Mouse (Mus musculus) kidney, embryonic 14.5 days (tissue): ENCODE results near the gene BC004004. TPM values are rescaled to one million over a fixed set of nuclear protein-coding genes. Genes with fewer than 3 reads are reported as not detected.
"Not testable (repeated sequence)": the region's sequence is repeated elsewhere in the genome, so short reads cannot be mapped to it uniquely, and the experiment has no call there.

ENCODE experiments used
- ATAC-seq: fragments of 200-750 bp; cut with Nextera tagmentation; 2 replicates; pipeline ENCODE4 v1.8.0; 2017; ENCODE audit warnings: moderate number of reproducible peaks, mild to moderate bottlenecking, moderate TSS enrichment, moderate library complexity; ENCODE audit not compliant: low FRiP score, low TSS enrichment
- H3K27ac ChIP-seq: fragments of 300-500 bp; sonication (generic); 2 replicates; pipeline ENCODE4 v1.5.1; 2014; ENCODE audit warnings: low read depth, mild to moderate bottlenecking, low read length, moderate library complexity, mixed read lengths
- H3K27me3 ChIP-seq: fragments of 300-500 bp; sonication (generic); 2 replicates; pipeline ENCODE4 v1.6.1; 2014; ENCODE audit warnings: mild to moderate bottlenecking, low read length; ENCODE audit not compliant: control insufficient read depth, insufficient read depth
- H3K36me3 ChIP-seq: fragments of 300-500 bp; sonication (generic); 2 replicates; pipeline ENCODE4 v1.6.1; 2014; ENCODE audit warnings: low read length, mixed read lengths; ENCODE audit not compliant: control insufficient read depth, insufficient read depth
- H3K4me1 ChIP-seq: fragments of 300-500 bp; sonication (generic); 2 replicates; pipeline ENCODE4 v1.6.1; 2014; ENCODE audit warnings: low read length, mixed read lengths; ENCODE audit not compliant: control insufficient read depth, insufficient read depth
- H3K4me2 ChIP-seq: fragments of 300-500 bp; sonication (generic); replicated peaks from 2 replicates; pipeline ENCODE4 v1.6.1; 2014; ENCODE audit warnings: low read depth, mild to moderate bottlenecking, low read length
- H3K4me3 ChIP-seq: fragments of 300-500 bp; sonication (generic); 2 replicates; pipeline ENCODE4 v1.5.1; 2014; ENCODE audit warnings: mild to moderate bottlenecking, low read length
- H3K9ac ChIP-seq: fragments of 300-500 bp; sonication (generic); 2 replicates; pipeline ENCODE4 v1.6.1; 2014; ENCODE audit warnings: low read depth, mild to moderate bottlenecking, low read length, moderate library complexity
- H3K9me3 ChIP-seq: fragments of 300-500 bp; sonication (generic); 2 replicates; pipeline ENCODE4 v1.6.1; 2016; ENCODE audit warnings: low read length; ENCODE audit not compliant: control insufficient read depth
- WGBS: fragments of 180-500 bp; shearing (Covaris S2); extraction: QIAGEN DNeasy Blood & Tissue Kit; methylation state at CpG from one replicate; pipeline ENCODE4 v1.1.7; 2014; 5-methylcytosine and 5-hydroxymethylcytosine counted together
- polyA plus RNA-seq: library from polyadenylated mRNA; unstranded; fragments of >200 nt; fragmentation: Nextera tagmentation; extraction: Ambion mirVana; gene quantifications from 2 replicates; pipeline ENCODE4 v1.2.1, GENCODE M21; 2014

The BC004004 gene
- polyA plus RNA-seq, 1 experiment from 2014 or later: 59.8 TPM

- H3K36me3 ChIP-seq, H3K27me3 ChIP-seq, H3K27ac ChIP-seq, H3K4me2 ChIP-seq, ATAC-seq, H3K9me3 ChIP-seq, H3K9ac ChIP-seq, H3K4me3 ChIP-seq: not testable (repeated sequence)
- peaks cover 21% of the 10 kb centered on the region for H3K4me1 ChIP-seq
- WGBS: 83% methylated on average over 5 of the region's 5 CpGs
Measured at GRCm38 (mm10) chr17:29351056-29351455, 82.5 kb downstream of the BC004004 start.

DNA sequence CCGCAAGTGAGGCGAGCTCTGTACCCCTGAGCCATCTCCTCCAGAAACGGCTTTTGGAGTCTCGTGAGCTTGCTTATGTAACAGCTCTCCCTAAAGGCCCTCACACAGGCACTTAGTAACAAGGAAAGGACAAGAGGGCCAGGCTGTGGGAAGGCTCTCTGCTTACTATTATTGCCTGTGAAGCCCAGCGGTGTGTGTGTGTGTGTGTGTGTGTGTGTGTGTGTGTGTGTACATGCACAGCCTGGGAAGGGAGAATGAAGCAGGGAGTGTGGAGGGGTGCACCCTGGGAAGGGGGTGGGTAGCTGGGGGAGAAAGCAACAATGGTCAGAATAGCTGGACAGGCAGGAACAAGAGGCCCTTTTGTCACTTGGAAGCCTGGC, 86.9 kb downstream of the BC004004 start:
- H3K4me2 ChIP-seq: no peak overlapping the region
- H3K27me3 ChIP-seq: no peaks in the 10 kb centered on the region
- H3K9me3 ChIP-seq: no peaks in the 10 kb centered on the region
- no peak overlapping the region for H3K4me3 ChIP-seq
- peak overlapping the region; percentile 96 for H3K27ac ChIP-seq
- H3K36me3 ChIP-seq: no peaks in the 10 kb centered on the region
- peak overlapping the region; percentile 34; the same call in 1 of the 2 replicates for H3K9ac ChIP-seq
- H3K4me1 ChIP-seq: peaks cover 23% of the 10 kb centered on the region
- 40% methylated on average over 5 of the region's 5 CpGs for WGBS
- peak; percentile 20 for ATAC-seq

GRCm38 (mm10) chr17:29355841-29356478, 87.4 kb downstream of the BC004004 start:
- H3K36me3 ChIP-seq: no peaks in the 10 kb centered on the region
- H3K27ac ChIP-seq: peak overlapping the region; percentile 96
- H3K4me2 ChIP-seq: peak overlapping the region; percentile 49
- no peaks in the 10 kb centered on the region for H3K27me3 ChIP-seq
- peak overlapping the region; percentile 34 for H3K9ac ChIP-seq
- no peaks in the 10 kb centered on the region for H3K9me3 ChIP-seq
- WGBS: 9% methylated on average over 17 of the region's 17 CpGs
- H3K4me1 ChIP-seq: peaks cover 28% of the 10 kb centered on the region
- peak; percentile 44 for ATAC-seq
- H3K4me3 ChIP-seq: peak overlapping the region; percentile 22; the same call in 1 of the 2 replicates

GRCm38 (mm10) chr17:29356479-29356856, 87.9 kb downstream of the BC004004 start:
- H3K9me3 ChIP-seq: no peaks in the 10 kb centered on the region
- 3% methylated on average over 11 of the region's 11 CpGs for WGBS

GRCm38 (mm10) chr17:29356882-29357281, 88.3 kb downstream of the BC004004 start:
- no peaks in the 10 kb centered on the region for H3K36me3 ChIP-seq
- WGBS: 10% methylated on average over 9 of the region's 9 CpGs
- H3K27ac ChIP-seq: peak overlapping the region; percentile 96
- H3K4me2 ChIP-seq: peak overlapping the region; percentile 49
- H3K9me3 ChIP-seq: no peaks in the 10 kb centered on the region
- H3K27me3 ChIP-seq: no peaks in the 10 kb centered on the region
- peak overlapping the region; percentile 22; the same call in 1 of the 2 replicates for H3K4me3 ChIP-seq
- H3K9ac ChIP-seq: peak overlapping the region; percentile 47
- ATAC-seq: peak; percentile 26; the same call in 1 of the 2 replicates
- peaks cover 28% of the 10 kb centered on the region for H3K4me1 ChIP-seq

More at GRCm38 (mm10) chr17:29356479-29356856, 87.9 kb downstream of the BC004004 start:
- peak overlapping the region; percentile 49 for H3K4me2 ChIP-seq
- H3K9ac ChIP-seq: peak overlapping the region; percentile 47; the same call in 1 of the 2 replicates
- ATAC-seq: peak; percentile 92
- no peaks in the 10 kb centered on the region for H3K36me3 ChIP-seq
- H3K4me1 ChIP-seq: peaks cover 28% of the 10 kb centered on the region
- H3K27me3 ChIP-seq: no peaks in the 10 kb centered on the region
- peak overlapping the region; percentile 96 for H3K27ac ChIP-seq
- H3K4me3 ChIP-seq: peak overlapping the region; percentile 22; the same call in 1 of the 2 replicates

DNA sequence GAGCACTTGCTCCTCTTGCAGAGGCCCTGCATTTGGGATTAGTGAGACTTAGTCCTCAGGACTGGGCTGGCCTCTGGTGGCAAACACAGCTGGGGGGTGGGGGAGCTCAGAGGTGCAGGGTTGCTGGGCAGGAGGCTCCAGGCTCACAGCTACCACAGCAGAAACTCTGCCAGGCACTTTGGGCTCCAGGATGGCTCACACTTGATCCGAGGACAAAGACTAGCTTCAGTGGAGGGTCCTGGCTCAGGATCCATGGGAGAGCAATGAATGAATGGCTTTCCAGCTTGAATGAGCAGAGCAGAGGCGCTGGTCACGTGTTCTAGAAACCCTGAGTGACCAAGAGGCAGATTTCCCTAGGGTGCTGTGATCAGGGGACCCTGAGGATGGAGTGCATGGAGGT, 90.3 kb downstream of the BC004004 start:
- H3K4me1 ChIP-seq: peaks cover 28% of the 10 kb centered on the region
- H3K36me3 ChIP-seq: no peaks in the 10 kb centered on the region
- H3K27ac ChIP-seq: no peak overlapping the region
- no peak overlapping the region for H3K4me2 ChIP-seq
- ATAC-seq: no peak
- H3K9ac ChIP-seq: no peak overlapping the region
- no peaks in the 10 kb centered on the region for H3K27me3 ChIP-seq
- no peak overlapping the region for H3K4me3 ChIP-seq
- 82% methylated on average over 3 of the region's 3 CpGs for WGBS
- no peaks in the 10 kb centered on the region for H3K9me3 ChIP-seq

GRCm38 (mm10) chr17:29360761-29361221, 92.2 kb downstream of the BC004004 start, which contains the start of gene Fgd2:
Fgd2 (plus strand) TSS chr17:29360914.
- Histone ChIP-seq H3K27me3 (no peaks in the 10 kb centered on the region), H3K36me3 (no peaks in the 10 kb centered on the region), H3K4me3 (no peak within 1 kb of the TSS), H3K4me2 (0 out of 2 replicates have a peak within 1 kb of the TSS, but pooled peaks have one; percentile 21), H3K4me1 (peaks cover 22% of the 10 kb centered on the region), H3K9ac (no peak within 1 kb of the TSS), H3K9me3 (no peaks in the 10 kb centered on the region), H3K27ac (no peak within 1 kb of the TSS)
- 20% methylated on average over 5 of the region's 5 CpGs for WGBS
- ATAC-seq: no peak; the same call in 1 of the 2 replicates

DNA sequence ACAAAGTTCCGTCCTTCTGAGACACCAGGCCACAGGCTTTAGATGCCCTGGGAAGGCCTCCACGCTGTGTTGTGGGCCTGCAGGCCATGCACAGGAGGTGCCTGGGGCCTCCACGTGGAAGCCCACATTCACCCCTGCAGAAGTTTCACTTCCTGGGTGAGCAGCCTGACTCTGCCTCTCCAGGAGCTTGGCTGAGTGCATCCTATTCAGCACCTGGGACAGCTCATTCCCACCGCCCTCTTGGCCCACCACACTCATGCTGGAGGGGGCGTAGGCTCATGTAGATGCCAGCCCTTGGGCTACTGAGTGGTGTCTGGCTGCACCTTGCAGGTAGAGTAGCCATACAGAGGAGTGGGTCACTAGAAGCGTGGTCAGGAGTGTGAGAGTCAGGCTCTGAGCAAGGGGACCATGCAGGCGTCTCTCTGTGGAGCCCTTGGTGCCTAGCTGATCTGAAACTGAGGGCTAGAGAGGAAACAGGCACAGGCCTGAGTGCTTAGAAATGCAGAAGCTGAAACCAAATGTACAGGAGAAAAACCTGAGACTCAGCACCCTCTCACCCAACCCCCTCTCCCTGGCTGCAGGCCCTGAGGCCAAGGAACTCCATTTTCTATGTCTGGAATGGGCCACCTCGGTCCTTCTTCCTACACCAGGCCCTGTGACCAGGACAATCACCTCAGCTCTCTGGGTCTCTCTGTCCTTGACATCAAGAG, 93.5 kb downstream of the BC004004 start:
- H3K27ac ChIP-seq: no peak overlapping the region
- H3K27me3 ChIP-seq: no peaks in the 10 kb centered on the region
- no peak overlapping the region for H3K4me3 ChIP-seq
- H3K4me2 ChIP-seq: no peak overlapping the region
- WGBS: 55% methylated on average over 8 of the region's 8 CpGs
- no peak for ATAC-seq
- no peaks in the 10 kb centered on the region for H3K9me3 ChIP-seq
- no peaks in the 10 kb centered on the region for H3K36me3 ChIP-seq
- H3K9ac ChIP-seq: no peak overlapping the region
- peaks cover 8% of the 10 kb centered on the region for H3K4me1 ChIP-seq

DNA sequence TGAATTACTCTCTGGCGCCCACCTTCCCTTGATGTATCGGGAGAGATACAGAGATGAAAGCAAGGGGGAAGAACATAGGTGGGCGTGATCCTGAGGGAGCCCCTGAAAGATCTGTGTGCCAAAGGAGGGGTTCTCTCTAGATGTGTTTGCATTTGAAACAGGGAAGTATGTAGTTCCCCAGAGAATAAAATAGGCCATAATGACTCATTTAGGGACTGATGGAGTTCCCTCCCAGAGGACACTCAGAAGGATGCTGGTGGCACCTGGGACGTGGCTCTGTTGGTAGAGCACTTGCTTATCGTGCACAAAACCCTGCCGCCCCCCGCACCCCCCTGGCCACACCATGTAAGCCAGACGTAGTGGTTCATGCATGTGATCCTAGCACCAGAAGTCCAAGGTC, 94.5 kb downstream of the BC004004 start:
- H3K27ac ChIP-seq: no peak overlapping the region
- H3K27me3 ChIP-seq: no peaks in the 10 kb centered on the region
- no peaks in the 10 kb centered on the region for H3K36me3 ChIP-seq
- H3K4me3 ChIP-seq: no peak overlapping the region
- ATAC-seq: no peak
- no peak overlapping the region for H3K9ac ChIP-seq
- no peak overlapping the region for H3K4me2 ChIP-seq
- H3K9me3 ChIP-seq: no peaks in the 10 kb centered on the region
- WGBS: 81% methylated on average over 8 of the region's 8 CpGs
- H3K4me1 ChIP-seq: peaks cover 7% of the 10 kb centered on the region; the same call in 1 of the 2 replicates
